Mouse (Mus musculus) adrenal gland, postnatal 36 days (tissue): Measurements from ENCODE around the gene Alppl2. TPM values are rescaled to one million over a fixed set of nuclear protein-coding genes. Genes with fewer than 3 reads are reported as not detected.

ENCODE experiments used
- DNase-seq, 2 experiments: peaks; one replicate each; pipeline ENCODE4 v3.0.0; 2021; ENCODE audit warnings: mixed read lengths in 1 of 2
- total RNA-seq, 2 experiments: library from RNA; stranded (reverse); gene quantifications; 2 replicates each; pipeline ENCODE4 v1.2.3; 2021

Gene Alppl2
- total RNA-seq, 2 experiments from 2014 or later: not detected

DNA sequence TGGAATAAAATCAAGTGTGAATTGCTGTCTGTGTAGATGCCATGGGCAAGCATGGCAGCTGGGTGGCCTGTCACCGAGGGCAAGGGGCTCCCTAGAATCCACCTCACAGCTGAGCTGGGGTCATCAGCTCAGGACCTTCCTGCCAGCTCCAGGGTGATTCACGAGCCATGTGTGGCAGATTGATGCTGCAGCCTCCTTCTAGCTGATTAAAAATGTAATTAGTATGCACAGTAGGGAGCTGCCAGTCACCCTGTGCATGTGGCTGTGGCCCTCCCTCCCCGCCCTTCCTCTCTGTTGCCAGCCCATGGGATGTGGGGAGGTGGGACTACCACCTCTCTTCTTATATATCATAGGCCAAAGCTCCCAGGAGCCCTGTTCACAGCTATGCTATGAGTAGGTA is 39.7 kb downstream of the Alppl2 start:
- DNase-seq: no peak

DNA sequence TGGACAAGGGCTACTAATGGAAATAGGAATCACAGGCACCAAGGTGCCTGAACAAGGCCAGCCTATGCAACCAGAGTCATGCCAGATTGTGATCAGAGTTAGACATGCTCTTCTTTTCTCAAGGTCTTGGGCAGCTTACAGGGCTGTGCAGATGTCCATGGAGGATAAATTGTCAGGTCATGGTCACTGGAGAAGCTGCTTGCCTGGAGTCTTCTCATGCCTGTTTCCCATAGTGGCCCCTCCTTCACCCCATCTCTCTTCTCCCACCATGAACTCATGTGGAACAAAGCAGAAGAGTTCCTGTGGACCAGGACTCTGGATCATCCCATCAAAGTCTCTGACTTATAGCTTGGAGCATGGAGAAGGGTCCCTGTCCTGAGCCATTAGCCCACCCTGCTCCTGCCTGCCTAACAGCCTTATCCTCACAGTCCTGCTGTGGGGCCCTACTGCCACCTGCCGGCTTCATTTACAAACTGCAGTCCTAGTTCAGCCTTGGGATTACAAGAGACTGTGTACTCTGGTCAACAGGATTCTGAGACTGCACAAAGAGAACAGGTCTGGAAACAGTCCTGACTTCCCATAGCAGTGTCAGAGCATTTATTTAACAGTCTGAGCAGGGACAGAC is 47.8 kb downstream of the Alppl2 start:
- DNase-seq: peak; percentile 79 to 80

DNA sequence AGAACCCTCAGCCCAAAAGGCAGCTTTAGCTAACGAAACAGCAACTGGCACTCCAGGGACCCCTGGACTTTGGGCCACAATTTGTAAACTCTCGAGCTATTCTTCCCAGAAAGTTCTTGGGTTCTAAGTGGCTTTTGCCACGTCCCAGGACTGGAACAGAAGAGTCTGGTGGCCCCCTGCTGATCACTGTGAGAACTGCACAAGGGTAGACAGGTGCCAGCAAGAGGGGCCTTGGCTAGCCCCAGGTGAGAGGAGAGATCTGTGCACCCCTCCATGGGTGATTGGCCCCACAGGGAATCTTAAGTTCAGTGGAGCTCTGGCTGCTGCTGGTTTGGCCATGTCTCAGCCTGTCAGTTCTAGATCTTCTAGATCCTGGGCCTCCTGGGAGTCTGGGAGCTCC is 48.6 kb downstream of the Alppl2 start:
- DNase-seq: peak; percentile 80 to 85

DNA sequence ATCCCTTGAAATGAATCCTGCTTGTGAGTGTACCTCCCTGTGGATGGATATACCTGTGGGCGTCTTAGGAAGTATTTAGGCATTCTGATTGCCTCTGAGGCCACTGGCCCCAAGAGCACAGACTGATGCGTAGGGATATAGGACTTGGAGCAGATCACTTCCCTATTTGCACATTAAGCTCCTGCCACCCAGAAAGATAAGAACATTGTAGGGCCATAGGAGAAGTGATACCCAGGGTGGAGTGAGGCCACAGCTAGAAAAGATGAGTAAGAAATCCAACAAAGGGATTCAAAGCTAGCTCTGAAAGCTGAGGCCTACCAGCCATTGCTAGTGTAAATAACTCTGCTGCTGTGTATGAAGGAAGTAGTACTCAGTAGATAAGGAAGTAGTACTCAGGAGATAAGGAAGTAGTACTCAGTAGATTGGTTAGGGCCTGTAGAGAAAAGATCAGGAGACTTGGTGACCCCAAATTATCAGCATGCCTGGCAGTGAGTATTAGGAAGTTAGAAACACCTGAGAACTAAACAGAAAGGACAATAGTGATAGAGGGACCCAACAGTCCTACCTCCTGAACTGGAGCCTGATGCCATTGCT is 51.2 kb downstream of the Alppl2 start:
- no peak for DNase-seq

Other genes starting within 250 kb of the Alppl2 start
- not detected for gene Alpi, start 11.7 kb upstream of the Alppl2 start, total RNA-seq
- not detected for gene Akp3, start 35.0 kb upstream of the Alppl2 start, total RNA-seq
- 1 to 10 TPM in 1 of 2 experiments, under 1 TPM in 1; 0.30 to 1.2 TPM for gene Ecel1, start 66.6 kb upstream of the Alppl2 start, total RNA-seq
- not detected for gene Prss56, start 93.4 kb upstream of the Alppl2 start, total RNA-seq
- gene Chrnd, start 100.7 kb upstream of the Alppl2 start, total RNA-seq: not detected
- not detected for gene Chrng, start 114.7 kb upstream of the Alppl2 start, total RNA-seq
- 10 to 100 TPM; 86.8 to 90.0 TPM for gene Eif4e2, start 124.0 kb upstream of the Alppl2 start, total RNA-seq
- gene Efhd1, start 174.4 kb upstream of the Alppl2 start, total RNA-seq: 100 to 1,000 TPM; 317 to 479 TPM
- 10 to 100 TPM; 88.7 to 92.7 TPM for gene Gigyf2, start 237.1 kb upstream of the Alppl2 start, total RNA-seq